Mouse (Mus musculus) olfactory bulb, adult 2 months (tissue): Measurements from ENCODE around the gene E330017A01Rik.

Experiments
- CTCF ChIP-seq: fragments of 200-500 bp; IDR thresholded peaks from 2 replicates; pipeline ENCODE4 v1.5.1; 2012; ENCODE audit warnings: low read depth, mild to moderate bottlenecking, low read length, moderate library complexity; ENCODE audit not compliant: insufficient read depth
- POLR2A ChIP-seq: fragments of 200-500 bp; IDR thresholded peaks from 2 replicates; pipeline ENCODE4 v1.6.1; 2012; ENCODE audit warnings: mild to moderate bottlenecking, low read depth, low read length, moderate library complexity; ENCODE audit not compliant: insufficient read depth

GRCm38 (mm10) chr16:58623944-58624343 lies 14.6 kb downstream of the E330017A01Rik start:
- TF ChIP-seq POLR2A (no peak), CTCF (no peak)
